Mouse (Mus musculus) lung, postnatal 36 days (tissue): ENCODE results near the gene Myocd.

ENCODE experiments used
- DNase-seq: peaks from one replicate; pipeline ENCODE4 v3.0.0; 2022; ENCODE audit warnings: mixed read lengths

Gene Myocd

DNA sequence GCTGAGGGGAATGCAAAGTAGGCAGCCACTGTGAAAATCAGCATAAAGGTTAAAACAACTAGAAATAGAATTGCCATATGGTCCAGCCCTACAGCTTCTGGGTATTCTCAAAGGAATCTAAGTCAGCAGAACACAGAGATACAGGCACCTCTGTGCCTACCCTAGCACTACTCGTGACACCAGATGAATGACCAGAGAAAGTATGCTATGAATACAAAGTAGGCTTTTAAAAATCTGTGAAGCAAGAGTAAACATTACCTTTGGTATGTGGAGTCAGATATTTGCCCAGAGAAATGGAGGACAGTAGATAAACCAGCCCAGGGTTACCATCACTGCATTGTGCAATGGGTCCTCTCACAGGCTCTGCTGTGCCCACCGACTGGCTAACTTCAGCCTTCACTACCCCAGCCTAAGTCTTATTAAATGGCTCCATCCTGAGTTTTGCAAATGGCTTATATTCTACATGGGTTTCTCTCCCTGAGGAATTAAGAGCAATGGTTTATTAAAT lies 132.6 kb downstream of the Myocd start:
- no peak for DNase-seq

DNA sequence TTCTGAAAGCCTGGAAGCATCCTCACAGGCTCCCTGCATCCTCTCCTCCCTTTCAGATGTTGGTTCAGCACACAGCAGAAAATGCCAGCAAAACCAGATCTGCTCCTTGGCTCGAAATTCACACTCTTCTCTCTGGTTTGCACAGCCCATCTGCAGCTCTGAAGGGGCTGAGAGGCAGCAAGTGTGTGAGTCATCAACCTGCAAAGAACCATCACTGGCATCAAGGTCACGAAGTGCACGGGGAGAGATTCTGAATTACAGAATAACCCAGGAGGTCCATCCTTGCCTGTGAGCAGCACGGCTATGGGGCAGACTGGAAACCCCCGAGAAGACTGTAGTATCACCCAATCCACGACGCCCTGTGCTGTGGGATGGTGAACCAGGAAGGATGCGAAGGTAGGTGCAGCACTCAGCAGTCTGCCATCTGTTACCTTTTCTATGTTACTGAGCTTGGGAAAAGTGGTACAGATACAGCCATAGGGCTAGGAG lies 134.5 kb downstream of the Myocd start:
- DNase-seq = no peak

DNA sequence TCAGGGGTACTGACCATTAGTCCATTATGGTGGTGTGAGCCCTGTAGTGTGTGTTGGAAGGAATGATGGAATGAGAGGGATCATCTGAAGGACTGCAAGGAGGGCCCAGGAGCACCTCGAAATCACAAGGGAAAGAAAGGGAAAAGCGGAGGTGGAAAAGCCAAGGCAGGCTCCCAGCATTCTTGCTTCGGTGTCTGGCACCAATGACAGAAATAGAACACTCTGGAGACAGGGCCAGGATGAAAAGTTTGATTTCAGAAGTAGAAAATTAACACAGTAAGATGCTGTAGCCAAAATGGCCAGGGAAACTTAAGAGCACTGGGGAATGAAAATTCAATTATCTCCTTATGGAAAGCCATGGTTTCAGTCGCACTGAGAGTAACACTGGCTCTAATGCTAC lies 136.1 kb downstream of the Myocd start:
- DNase-seq = no peak

GRCm38 (mm10) chr11:65129110-65129509 lies 140.7 kb downstream of the Myocd start:
- DNase-seq = peak; percentile 17

GRCm38 (mm10) chr11:65128666-65129065 lies 141.1 kb downstream of the Myocd start:
- no peak for DNase-seq

- no peak for DNase-seq
Measured at GRCm38 (mm10) chr11:65126566-65126965, 143.2 kb downstream of the Myocd start.
